Mouse (Mus musculus): ENCODE results near the gene Cfl1.

Gene Cfl1

DNA sequence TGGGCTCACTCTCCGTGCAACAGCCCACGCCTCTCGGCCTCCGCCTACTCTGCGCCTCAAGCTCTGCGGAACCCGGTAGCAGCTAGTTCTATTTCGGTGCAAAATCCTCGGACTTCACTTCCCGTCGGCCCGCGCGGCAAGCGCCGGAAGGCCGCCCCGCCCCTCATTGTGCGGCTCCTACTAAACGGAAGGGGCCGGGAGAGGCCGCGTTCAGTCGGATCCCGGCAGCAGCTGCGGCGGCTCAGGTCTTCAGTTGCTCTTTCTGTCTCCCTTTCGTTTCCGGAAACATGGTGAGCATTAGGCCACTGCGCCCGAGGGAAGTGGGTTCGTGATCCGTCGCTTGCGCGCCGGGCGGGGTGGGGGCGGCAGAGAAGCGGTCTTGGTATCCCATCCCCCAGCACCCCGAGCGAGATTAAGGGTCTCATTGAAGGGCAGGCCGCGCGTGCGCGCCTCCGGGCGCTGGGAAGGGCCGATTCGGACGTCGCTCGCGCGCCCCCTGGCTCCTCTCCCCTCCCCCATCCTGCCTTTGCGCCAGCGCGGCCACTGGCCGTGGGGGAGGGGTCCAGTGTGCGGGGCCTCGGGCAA, at the start of gene Cfl1:
TSS of gene Cfl1 (plus strand) at position 143 of the 585 bp plus-strand sequence.
- DNase-seq (ENCODE audit: low read depth, low spot score), result peak; percentile 92

DNA sequence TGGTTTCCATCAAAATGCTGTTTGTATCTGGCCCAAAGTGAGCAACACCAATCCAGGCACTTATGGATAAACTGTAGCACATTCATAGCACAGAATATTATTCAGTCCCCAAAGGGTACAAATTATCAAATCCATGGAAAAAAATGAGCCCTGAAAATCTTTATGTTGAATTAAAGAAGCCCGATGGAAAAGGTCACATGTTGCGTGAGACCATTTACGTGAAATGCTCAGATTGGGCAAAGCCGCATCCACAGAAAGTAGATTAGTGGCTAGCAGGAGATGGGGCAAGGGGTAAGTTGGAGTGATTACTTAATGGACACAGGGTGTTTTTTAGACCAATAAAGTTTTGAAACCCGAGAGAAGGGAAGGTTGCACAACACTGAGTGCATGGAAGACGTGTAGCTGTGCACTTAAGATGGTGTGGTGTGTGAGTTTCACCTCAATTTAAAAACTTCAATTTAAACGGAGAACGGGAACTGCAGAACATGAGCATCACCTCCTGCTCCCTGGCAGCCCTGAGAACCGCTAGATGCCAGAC, 45.8 kb upstream of the Cfl1 start:
- DNase-seq (ENCODE audit: low read depth, low spot score), result no peak

DNA sequence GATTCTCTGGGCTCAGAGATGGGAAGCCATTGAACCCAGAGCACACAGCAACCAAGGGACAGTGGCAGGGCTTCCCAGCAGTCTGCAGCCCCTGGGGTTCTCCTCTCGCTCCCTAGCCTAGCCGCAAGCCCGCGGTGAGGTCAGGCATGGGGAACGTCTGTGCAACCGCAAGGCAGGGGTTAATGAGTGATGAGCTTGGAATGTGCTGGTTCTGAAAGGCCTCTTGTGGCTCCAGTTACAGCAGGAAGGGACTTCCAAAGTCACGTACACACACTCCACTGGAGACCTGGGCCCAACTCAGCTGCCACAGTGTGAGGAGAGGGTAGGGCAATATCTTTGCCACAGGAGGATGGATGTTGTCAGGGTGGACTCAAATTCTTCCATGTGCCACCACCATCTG, 45.3 kb upstream of the Cfl1 start:
- DNase-seq (ENCODE audit: low read depth, low spot score), result no peak

DNA sequence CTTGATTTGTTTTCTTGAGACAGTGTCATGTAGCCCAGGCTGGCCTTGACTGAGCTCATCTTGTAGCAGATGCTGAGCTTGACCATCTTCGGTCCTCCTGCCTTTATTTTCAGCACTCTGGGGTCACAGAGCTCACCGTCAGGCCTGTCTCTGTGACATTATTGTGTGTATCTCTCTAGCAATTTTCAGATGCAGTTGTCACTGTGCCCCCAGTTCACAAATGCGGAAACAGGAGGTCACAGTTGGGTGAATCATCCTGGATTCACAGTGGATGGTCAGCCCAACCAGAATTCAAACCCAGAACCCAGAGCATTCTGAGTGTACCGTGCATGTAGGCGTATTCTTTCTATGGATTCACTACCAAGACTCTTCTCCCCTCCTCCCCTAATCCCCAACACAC, 44.5 kb upstream of the Cfl1 start:
- DNase-seq (ENCODE audit: low read depth, low spot score), result no peak

DNA sequence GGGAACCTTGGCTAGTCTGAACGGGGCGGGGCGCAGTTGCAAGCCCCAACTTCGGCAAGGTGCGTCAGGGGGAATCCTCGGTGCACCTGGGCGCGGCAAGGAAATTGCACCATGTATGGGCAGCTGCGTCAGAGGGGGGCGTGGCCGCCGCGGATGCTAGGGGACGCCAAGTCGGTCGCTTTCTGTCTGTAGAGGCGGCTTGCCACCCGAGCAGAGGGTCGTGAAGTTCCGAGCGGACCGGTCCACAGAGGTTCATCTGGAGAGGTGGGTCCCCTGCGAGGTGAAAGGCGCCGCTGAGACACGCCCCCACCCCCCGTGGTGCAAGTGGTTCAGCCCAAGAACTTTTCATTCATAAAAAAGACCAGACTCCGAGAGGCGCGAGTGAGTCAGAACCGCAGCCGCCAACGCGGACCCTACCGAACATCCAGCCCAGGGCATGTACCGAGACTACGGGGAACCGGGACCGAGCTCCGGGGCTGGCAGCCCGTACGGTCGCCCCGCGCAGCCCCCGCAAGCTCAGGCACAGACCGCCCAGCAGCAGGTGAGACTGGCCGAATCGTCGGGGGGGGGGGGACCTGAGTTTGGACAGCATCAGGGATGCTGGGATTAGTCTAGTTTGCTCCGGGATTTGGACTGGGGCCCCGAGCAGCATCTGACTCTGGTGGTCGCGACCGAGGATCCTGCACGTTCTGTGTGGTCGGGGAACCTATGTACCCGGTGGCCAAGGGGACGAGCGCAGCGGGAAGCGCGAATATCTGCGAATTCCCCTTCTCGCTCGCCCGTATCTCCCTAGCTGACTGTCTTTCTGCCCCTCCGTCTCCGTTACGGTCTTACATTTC, 42.5 kb upstream of the Cfl1 start, which contains the start of gene Fosl1:
TSS of gene Fosl1 (plus strand) at position 33 of the 839 bp plus-strand sequence.
- DNase-seq (ENCODE audit: low read depth, low spot score), result no peak

DNA sequence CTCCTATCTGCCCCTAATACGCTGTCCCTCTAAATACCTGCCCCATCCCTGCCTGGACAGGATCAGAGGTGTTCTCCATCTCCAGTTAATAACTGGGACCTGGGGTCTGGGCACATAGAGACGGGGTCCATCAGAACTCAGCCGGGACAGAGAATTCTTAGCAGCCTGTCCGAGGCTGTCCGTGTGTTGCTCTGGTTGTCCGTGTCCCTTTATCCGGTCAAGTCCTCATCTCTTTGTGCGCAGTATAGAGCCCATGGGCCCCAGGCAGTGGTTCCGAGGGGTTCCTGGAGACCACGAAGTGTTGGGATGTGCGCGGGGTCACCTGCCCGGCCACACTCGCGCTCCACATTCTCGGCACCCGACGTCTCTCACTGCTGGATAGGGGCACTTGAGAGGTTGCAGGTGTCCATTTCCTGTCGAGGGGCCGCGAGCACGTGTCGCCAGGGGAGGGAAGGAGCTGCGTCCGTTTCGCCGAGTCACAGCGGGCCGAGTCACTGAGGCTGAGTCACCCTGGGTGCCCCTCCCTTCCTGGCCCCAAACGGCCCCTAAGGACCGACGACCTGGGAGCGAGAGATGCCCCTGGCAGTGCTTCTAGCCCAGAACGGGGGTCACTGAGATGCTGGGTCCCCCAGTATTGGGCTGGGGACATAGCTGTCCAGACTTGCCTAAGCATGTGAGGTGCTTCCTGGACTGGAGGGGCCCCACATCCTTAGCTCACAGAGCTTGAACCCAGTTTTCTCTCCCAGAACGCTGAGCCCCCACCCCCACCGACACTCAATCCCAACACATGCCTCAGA, 41.7 kb upstream of the Cfl1 start:
- DNase-seq (ENCODE audit: low read depth, low spot score), result no peak

DNA sequence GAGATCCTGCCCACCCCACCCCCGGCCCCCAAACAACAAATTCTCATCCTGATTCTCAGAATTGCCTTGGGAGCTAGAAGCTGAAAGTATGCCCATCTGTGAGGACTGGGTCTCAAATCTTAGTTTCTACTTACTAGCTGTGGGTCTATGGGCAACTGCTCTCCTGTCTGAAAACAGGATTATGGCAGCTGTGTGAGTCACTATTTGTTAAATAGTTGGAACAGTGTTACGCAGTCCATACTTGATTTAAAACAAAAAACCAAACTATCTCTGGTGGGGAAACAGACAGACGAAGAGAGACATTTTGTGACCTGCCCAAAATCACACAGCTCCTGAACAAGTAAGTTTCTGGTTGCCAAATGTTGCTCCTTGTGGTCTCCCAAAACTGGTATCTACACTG, 40.6 kb upstream of the Cfl1 start:
- DNase-seq (ENCODE audit: low read depth, low spot score), result no peak

DNA sequence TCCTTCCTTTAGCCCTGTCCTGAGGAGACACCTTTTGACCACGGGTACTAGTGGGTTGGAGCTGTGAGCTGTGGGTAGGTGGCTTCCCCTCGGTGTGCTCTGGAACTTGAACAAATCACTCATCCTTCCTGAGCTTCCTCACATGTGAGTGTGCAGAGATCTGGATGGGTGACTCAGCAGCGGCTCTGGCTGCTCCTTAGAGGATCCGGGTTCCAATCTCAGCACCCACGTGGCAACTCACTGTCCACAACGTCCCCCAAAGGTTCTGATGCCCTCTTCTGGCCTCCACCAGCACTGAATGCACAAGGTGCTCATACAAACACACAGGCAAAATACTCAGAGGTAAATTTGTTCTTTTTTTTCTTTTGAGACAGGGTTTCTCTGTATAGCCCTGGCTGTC, 38.5 kb upstream of the Cfl1 start:
- no peak for DNase-seq (ENCODE audit: low read depth, low spot score)

DNA sequence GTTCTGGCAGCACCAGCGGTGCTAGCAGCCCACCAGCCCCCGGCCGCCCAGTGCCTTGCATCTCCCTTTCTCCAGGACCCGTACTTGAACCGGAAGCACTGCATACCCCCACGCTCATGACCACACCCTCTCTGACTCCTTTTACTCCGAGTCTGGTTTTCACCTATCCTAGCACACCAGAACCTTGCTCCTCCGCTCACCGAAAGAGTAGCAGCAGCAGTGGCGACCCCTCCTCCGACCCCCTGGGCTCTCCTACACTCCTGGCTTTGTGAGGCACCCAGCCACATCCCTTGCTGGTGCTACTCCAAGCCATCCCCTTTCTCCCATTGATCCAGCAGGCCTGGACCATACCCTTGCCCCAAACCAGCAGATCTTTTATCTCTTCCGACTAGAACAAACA, 35.2 kb upstream of the Cfl1 start:
- DNase-seq (ENCODE audit: low read depth, low spot score), result no peak

DNA sequence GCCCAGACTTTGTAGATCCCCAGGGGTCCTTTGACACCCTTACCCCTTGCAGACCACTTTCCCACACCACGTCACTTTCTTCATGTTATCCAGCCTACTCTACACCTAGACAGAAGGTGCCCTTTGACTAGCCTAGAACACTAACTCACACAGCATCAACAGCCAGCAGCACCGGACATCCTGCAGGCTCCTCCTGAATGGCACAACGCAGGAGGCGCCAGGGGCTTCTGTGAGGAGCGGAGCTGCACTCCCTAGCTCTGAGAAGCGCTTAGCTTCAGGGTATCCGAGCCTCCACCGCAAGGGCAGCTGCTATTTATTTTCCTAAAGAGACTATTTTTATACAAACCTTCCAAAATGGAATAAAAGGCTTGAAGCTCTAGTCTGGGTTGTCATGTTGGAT, 34.7 kb upstream of the Cfl1 start:
- no peak for DNase-seq (ENCODE audit: low read depth, low spot score)

DNA sequence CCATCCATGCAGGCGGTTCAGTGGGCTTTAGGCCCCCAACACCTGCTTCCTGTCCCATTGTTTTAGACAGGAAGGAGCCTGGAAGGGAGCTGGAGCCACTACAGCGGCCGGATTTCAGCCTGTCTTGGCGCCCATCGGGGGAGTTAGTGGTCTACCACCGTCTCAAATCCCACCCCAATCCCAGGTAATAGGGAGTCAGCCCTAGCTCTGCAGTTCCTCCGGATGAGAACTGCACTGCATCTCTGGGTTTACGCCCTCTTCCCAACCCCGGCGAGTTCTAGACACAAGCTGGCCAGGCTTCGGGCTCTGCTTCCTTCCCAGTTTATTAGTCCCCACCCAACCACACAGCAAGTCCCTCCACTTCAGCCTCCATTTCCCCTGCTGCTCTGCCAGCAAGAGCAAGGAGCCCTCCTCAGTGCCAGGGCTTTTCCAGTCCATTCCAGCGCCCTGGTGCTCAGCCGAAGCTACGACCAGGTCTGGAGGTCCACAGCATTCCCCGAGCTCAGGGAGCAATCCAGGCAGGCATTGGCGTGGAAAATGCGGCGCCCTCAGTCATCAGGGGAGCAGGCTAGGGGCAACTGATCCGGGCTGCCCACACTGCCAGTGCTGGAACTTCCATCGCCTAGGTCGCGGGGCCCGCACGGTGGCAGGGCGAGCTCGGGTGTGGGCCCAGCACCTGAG, 33.9 kb upstream of the Cfl1 start:
- no peak for DNase-seq (ENCODE audit: low read depth, low spot score)

DNA sequence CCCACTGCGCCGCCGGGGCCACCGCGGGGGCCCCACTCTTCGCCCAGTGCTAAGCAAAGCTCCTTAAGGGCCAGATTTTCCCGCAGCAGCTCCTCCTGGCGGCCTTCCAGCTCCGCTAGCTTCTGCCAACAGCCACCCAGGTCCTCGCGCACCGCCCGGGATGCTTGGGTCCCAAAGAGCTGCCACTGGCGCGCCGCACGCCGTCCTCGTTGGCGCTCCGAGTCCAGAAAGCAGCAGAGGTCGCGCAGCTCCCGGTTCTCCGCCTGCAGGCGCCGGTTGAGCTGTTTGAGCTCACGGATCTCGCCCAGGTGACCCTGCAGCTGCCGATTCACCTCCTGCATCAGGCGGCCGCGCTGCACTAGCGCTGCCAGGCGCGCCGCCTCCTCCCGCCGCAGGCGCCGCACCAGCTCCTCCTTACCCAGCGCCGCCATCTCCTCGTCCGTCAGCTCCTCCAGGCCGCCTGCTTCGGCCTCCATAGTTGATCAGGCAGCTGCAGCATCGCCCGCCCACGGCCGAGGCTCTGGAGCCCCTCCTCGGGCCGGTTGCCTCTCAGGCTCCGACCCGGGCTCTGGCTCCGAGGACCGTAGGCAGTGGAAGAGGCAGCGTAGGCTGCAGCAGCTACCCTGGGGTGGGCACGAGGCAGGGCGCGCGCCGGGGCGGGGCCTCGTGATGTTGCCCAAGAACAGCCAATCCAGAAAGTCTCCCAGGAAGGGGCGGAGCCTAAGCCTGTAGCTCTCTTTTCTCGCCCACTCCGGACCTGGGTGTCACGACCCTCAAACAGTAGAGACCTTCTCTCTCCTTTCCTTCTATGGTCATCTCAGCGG, 33.1 kb upstream of the Cfl1 start:
- peak; percentile 90 for DNase-seq (ENCODE audit: low read depth, low spot score)

DNA sequence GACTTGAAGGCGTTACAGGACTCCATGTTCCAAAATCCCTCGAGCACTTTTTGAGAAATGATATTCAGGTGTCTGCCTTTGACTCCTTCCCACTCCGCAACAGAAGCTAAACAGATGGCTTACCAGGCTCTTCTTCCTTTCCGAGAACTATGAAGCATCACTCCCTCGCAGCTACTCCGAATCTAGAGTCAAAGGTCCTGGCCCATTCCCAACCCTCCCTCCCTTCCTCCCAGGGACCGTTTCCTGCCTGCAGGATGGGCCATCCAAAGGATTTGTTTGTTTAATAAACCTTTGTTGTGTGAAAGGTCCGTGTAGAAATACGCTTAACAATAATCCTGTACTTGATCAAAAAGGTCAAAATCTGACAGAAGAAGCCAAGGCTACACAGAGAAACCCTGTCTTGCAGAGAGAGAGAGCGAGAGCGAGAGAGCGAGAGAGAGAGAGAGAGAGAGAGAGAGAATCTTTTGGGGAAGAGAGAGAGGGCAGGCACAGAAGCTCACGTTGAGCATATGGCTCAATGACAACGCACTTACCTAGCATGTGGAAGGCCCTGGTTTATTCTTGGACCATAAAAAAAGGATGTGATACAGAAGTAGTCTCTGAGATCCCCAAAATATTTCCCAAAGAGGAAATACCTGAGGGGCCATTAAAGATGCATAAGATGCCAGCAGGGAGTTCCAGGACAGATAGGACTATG, 32.4 kb upstream of the Cfl1 start, which contains the start of gene Ccdc85b:
TSS of gene Ccdc85b (minus strand) at position 149 of the 697 bp plus-strand sequence.
- no peak for DNase-seq (ENCODE audit: low read depth, low spot score)

DNA sequence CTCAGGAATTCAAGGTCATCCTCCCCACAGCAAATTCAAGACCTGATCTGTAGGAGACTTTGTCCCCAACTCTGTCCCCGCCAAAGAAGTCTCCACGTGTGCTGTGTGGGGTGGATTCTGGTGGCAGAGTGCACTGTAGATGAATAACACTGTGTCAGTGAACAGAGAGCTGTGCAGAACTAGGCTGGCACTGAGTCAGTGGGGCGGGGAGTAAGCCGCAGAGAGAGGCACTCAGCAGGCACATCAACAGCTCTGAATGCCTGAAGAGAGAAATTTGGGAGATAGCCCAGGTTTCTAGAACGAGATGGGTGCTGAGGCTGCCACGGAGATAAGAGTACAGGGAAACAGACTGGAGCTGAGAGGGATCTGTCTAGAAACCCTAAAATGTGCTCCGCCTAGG, 31.2 kb upstream of the Cfl1 start:
- DNase-seq (ENCODE audit: low read depth, low spot score), result no peak

DNA sequence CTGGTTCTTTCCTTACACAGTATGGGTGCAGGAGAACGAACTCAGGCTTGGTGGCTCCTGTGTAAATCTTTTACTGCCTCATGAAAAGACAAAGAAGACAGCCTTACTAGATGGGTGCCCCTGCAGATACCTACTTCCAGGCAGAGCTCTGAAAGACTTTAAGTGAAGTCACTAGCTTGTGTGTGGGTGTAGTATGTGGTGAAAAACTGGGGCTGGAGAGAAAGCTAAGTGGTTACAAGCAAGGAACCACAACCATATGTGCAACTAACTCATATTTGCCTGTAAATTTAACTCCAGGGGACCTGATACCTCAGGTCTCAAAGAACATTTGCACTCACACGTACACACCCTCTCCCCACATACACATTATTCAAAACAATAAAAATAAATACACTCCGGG, 30.4 kb upstream of the Cfl1 start:
- DNase-seq (ENCODE audit: low read depth, low spot score), result no peak

DNA sequence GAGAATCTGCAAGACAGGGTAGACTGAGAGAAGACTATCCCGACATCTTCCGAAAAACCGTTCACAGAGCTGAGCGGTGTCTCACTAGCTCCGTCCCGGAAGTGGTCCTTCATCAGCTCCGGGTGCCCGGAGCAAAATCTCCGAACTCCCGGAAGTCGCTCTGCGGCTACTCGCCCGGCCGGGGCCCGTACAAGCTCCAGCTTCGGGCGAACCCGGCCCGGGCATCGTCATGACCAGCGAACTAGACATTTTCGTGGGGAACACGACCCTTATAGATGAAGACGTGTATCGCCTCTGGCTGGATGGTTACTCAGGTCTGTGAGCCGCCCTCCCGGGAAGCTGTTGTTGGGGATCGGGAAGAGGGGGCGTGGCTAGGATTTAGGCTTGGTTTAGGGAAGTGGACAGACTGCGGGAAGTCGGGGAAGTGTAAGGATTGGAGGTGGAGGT, 29.8 kb upstream of the Cfl1 start, which contains the start of gene Fibp:
TSS of gene Fibp (plus strand) at position 151 of the 447 bp plus-strand sequence.
- DNase-seq (ENCODE audit: low read depth, low spot score), result peak; percentile 78

DNA sequence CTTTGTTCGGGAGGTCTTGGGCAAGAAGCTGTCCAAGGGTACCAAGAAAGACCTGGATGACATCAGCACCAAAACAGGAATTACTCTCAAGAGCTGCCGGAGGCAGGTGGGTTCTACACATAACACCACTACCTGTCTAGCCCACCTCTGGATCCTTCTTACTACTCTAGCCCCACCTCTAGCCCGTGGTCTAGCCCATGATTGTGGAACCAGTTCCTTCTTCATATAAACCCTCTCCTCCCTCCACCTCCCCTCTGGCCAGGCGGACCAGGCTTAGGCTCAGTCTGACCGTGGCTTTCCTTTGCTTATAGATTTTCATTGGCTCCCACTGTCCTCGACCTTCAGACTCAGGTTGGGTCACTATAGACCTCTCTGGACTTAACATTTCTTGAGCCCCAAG, 28.8 kb upstream of the Cfl1 start:
- no peak for DNase-seq (ENCODE audit: low read depth, low spot score)

DNA sequence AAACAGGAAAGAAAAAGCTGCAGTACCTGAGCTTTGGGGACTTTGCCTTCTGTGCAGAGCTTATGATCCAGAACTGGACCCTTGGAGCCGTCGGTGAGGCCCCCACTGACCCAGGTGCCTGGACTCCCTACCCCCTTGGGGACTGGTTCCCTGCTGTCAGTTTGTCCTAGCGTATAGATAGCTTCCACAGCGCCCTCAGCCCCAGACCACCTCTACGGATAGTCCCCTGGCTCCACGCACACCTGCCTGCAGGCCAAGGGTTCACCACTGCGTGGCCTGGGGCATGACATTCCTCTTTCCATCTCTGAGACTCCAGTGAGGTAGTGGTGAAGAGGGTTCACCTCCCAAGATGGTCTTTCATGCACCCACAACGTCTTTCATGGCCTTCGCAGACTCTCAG, 27.0 kb upstream of the Cfl1 start:
- no peak for DNase-seq (ENCODE audit: low read depth, low spot score)

DNA sequence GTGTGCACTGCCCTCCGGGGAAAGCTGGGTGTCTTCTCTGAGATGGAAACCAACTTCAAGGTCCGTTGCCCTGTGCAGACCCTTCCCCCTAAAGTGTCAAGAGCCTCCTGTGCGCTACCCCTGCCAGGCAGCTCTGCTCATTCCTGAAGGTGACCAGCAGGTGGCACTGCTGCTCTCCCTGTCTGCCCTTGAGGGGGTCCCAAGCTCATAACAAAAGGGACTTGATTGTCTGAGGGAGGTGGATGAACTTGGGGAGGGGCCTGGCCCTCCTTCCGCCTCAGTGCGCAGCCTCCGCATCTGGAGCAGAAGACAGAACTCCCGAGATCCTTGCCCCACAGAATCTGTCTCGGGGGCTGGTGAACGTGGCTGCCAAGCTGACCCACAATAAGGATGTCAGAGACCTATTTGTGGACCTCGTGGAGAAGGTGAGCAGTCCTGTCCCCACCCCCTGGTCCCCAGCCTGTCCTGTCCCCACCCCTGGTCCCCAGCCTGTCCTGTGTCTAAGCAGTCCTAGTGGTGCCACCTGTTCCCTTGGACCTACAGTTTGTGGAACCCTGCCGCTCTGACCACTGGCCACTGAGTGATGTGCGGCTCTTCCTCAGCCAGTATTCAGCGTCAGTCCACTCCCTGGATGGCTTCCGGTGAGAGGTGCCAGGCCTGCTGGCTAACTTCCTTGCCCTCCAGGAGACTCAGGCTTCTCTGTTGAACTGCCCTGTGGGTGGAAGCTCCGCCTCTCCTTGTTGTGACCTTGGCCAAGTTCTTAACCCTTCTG, 26.3 kb upstream of the Cfl1 start:
- DNase-seq (ENCODE audit: low read depth, low spot score), result peak; percentile 74

All from embryo, embryonic 11.5 days (tissue).